30 mouse cellular contexts compared by ENCODE assay signal in the genomic region with DNA sequence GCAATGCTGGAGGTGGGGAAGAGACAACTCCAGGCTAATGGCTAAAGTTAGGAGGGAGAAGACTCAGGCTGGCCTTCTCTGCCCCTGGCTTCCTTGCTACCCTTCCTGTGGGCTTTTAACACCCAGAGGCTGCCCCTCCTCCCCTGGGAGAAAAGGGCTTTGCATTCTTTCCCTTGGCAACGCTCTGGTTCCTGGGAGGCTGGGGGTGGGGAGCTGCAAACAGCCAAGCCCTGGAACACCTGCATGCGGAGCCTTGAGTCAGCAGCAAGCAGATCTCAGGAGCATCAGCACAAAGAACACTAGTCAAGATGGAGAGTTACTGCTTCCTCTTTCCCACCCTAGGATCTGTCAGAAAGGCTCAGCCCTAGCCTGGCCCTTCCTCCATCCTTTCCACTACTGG. TPM values are rescaled to one million over a fixed set of nuclear protein-coding genes. Genes with fewer than 3 reads are reported as not detected.
DNase-seq lines count a peak whose midpoint lies in the region; ATAC-seq and TF ChIP-seq lines count a peak whose summit lies in the region.
"Had no signal": no experiment of that assay in that cellular context is flagged by ENCODE, and none has a peak within 500 bp of the region (broad histone marks: within the 10 kb centered on the region; RNA-seq: fewer than 3 reads in every experiment).

No protein-coding gene starts in this region.

- no peak for ATAC-seq in forebrain, embryonic 11.5 days (replicated peaks; ENCODE audit: low FRiP score)
- no peak for ATAC-seq in midbrain, postnatal 0 days (ENCODE audit: low FRiP score)
- ATAC-seq in granulocyte monocyte progenitor cell, adult 5-6 weeks (replicated peaks; ENCODE audit: poor library complexity, severe bottlenecking): no peak
- ATAC-seq: forebrain, embryonic 16.5 days; intestine, postnatal 0 days had no signal

- no peaks in the 10 kb centered on the region for H3K36me3 ChIP-seq in forebrain, embryonic 10.5 days (replicated peaks)
- no peaks in the 10 kb centered on the region for H3K36me3 ChIP-seq in forebrain, embryonic 11.5 days (ENCODE audit: control insufficient read depth, insufficient read depth, low read length)
- no peaks in the 10 kb centered on the region for H3K36me3 ChIP-seq in midbrain, embryonic 10.5 days
- no peaks in the 10 kb centered on the region for H3K36me3 ChIP-seq in midbrain, postnatal 0 days (ENCODE audit: insufficient read depth, low read length)
- H3K36me3 ChIP-seq: hindbrain, embryonic 13.5 days; limb, embryonic 12.5 days; liver, embryonic 15.5 days; lung, embryonic 15.5 days had no signal

- H3K9me3 ChIP-seq in forebrain, embryonic 10.5 days: no peaks in the 10 kb centered on the region
- H3K9me3 ChIP-seq in forebrain, embryonic 11.5 days (ENCODE audit: control insufficient read depth, low read length): no peaks in the 10 kb centered on the region
- H3K9me3 ChIP-seq in midbrain, embryonic 10.5 days (replicated peaks): no peaks in the 10 kb centered on the region
- no peaks in the 10 kb centered on the region for H3K9me3 ChIP-seq in midbrain, postnatal 0 days (ENCODE audit: low read length)
- H3K9me3 ChIP-seq: hindbrain, embryonic 13.5 days; limb, embryonic 12.5 days; liver, embryonic 15.5 days; lung, embryonic 15.5 days had no signal

- 4% methylated on average over 2 of the region's 2 CpGs for WGBS in forebrain, embryonic 10.5 days
- WGBS in forebrain, embryonic 11.5 days: 12% methylated on average over 2 of the region's 2 CpGs
- 8% methylated on average over 2 of the region's 2 CpGs for WGBS in midbrain, embryonic 10.5 days
- WGBS in midbrain, postnatal 0 days: 19% methylated on average over 2 of the region's 2 CpGs

- peaks cover 50% of the 10 kb centered on the region for H3K4me1 ChIP-seq in forebrain, embryonic 10.5 days
- no peaks in the 10 kb centered on the region for H3K4me1 ChIP-seq in forebrain, embryonic 11.5 days (replicated peaks; ENCODE audit: control insufficient read depth, insufficient read depth, low read length)
- peaks cover 52% of the 10 kb centered on the region for H3K4me1 ChIP-seq in midbrain, embryonic 10.5 days
- peaks cover 3% of the 10 kb centered on the region for H3K4me1 ChIP-seq in midbrain, postnatal 0 days (ENCODE audit: insufficient read depth, low read length)
- H3K4me1 ChIP-seq: liver, embryonic 15.5 days had no signal

- H3K9ac ChIP-seq in forebrain, embryonic 11.5 days (ENCODE audit: low read length): no peak overlapping the region
- no peak overlapping the region for H3K9ac ChIP-seq in midbrain, postnatal 0 days (replicated peaks; ENCODE audit: low read length, poor library complexity, severe bottlenecking)
- H3K9ac ChIP-seq: hindbrain, embryonic 13.5 days; limb, embryonic 12.5 days; liver, embryonic 15.5 days; lung, embryonic 15.5 days had no signal

- H3K27ac ChIP-seq in forebrain, embryonic 10.5 days: peak overlapping the region; percentile 66
- H3K27ac ChIP-seq in forebrain, embryonic 11.5 days (ENCODE audit: low read depth, low read length): no peak overlapping the region
- peak overlapping the region; percentile 78 for H3K27ac ChIP-seq in midbrain, embryonic 10.5 days (replicated peaks)
- H3K27ac ChIP-seq in midbrain, postnatal 0 days (ENCODE audit: low read depth, low read length): no peak overlapping the region
- H3K27ac ChIP-seq: hindbrain, embryonic 13.5 days; limb, embryonic 12.5 days; liver, embryonic 15.5 days; lung, embryonic 15.5 days had no signal

- TF ChIP-seq CTCF in midbrain, postnatal 0 days (IDR thresholded peaks at IDR 0.05): no peak

- H3K4me2 ChIP-seq in forebrain, embryonic 11.5 days (ENCODE audit: low read depth, low read length, severe bottlenecking): no peak overlapping the region
- H3K4me2 ChIP-seq in midbrain, postnatal 0 days (ENCODE audit: low read depth, low read length, poor library complexity, severe bottlenecking): no peak overlapping the region
- H3K4me2 ChIP-seq: heart, embryonic 11.5 days; hindbrain, embryonic 13.5 days; limb, embryonic 12.5 days; liver, embryonic 15.5 days; lung, embryonic 15.5 days had no signal

- H3K4me3 ChIP-seq in forebrain, embryonic 10.5 days: no peak overlapping the region
- H3K4me3 ChIP-seq in forebrain, embryonic 11.5 days (ENCODE audit: low read depth, low read length): no peak overlapping the region
- H3K4me3 ChIP-seq in midbrain, embryonic 10.5 days: no peak overlapping the region
- no peak overlapping the region for H3K4me3 ChIP-seq in midbrain, postnatal 0 days (ENCODE audit: low read depth, low read length)
- H3K4me3 ChIP-seq: hindbrain, embryonic 13.5 days; limb, embryonic 12.5 days; liver, embryonic 15.5 days; lung, embryonic 15.5 days had no signal

- 0 out of 2 replicates have a peak, but pooled peaks cover 11% of the 10 kb centered on the region for H3K27me3 ChIP-seq in forebrain, embryonic 10.5 days (ENCODE audit: poor library complexity, severe bottlenecking)
- H3K27me3 ChIP-seq in forebrain, embryonic 11.5 days (ENCODE audit: control insufficient read depth, insufficient read depth, low read length): no peaks in the 10 kb centered on the region
- H3K27me3 ChIP-seq in midbrain, embryonic 10.5 days (ENCODE audit: low read depth, poor library complexity, severe bottlenecking): no peaks in the 10 kb centered on the region; the same call in 1 of the 2 replicates
- H3K27me3 ChIP-seq in midbrain, postnatal 0 days (ENCODE audit: insufficient read depth, low read length): no peaks in the 10 kb centered on the region
- H3K27me3 ChIP-seq: hindbrain, embryonic 13.5 days had no signal

- DNase-seq in forebrain, embryonic 10.5 days (ENCODE audit: extremely low spot score, low spot score): peak; percentile 21
- DNase-seq in forebrain, embryonic 11.5 days (ENCODE audit: low spot score): no peak
- peak; percentile 37 for DNase-seq in midbrain, embryonic 10.5 days (ENCODE audit: low spot score)
- DNase-seq in midbrain, postnatal 0 days (ENCODE audit: low spot score): no peak
- peak; percentile 68 for DNase-seq in brain, adult 2 months (ENCODE audit: low read depth, low spot score)
- DNase-seq in embryo, embryonic 9.5 days (ENCODE audit: extremely low spot score): peak; percentile 18
- no peak for DNase-seq in heart, adult 18-20 months
- DNase-seq: adrenal gland, postnatal 14 days; cerebellum, adult 2 months; cerebellum, postnatal 14 days; gastrocnemius, postnatal 14 days; heart, adult 11 months; heart, postnatal 36 days; kidney, postnatal 14 days; layer of hippocampus, adult 9-11 months; retina, postnatal 1 day; thymus, adult 2 months; thymus, postnatal 36 days had no signal

RNA-seq across cellular contexts. Expression of gene Fam163b, which starts 7.2 kb away (rescaled TPM):
- 0.05 and 0.16 TPM in 2 replicates for polyA plus RNA-seq in forebrain, embryonic 10.5 days (2016; fragmentation: Nextera tagmentation; extraction: Ambion mirVana)
- polyA plus RNA-seq in forebrain, embryonic 11.5 days (2014; fragmentation: Nextera tagmentation; extraction: Ambion mirVana): 0.09 TPM in 1 of 2 replicates, not detected in the other
- 0.06 and 0.22 TPM in 2 replicates for polyA plus RNA-seq in midbrain, embryonic 10.5 days (2016; fragmentation: Nextera tagmentation; extraction: Ambion mirVana)
- 4.9 and 8.4 TPM in 2 replicates for total RNA-seq in midbrain, postnatal 0 days (2014; rRNA removed)
- 13.0 and 13.9 TPM in 2 replicates for polyA plus RNA-seq in midbrain, postnatal 0 days (2015; fragmentation: Nextera tagmentation; extraction: Ambion mirVana)
- not detected in 2 replicates for total RNA-seq in granulocyte monocyte progenitor cell, adult 5-6 weeks (2014; fragmentation: Nextera tagmentation)
- not detected in 2 replicates for total RNA-seq in granulocyte monocyte progenitor cell, adult 5-6 weeks (2017)
- under 1 TPM; 0.37 to 0.39 TPM for total RNA-seq in heart, adult 18-20 months (2021)
- total RNA-seq: liver, adult 2 months; megakaryocyte, adult 5-6 weeks; MEL had no signal
- polyA plus RNA-seq: kidney, embryonic 14.5 days; liver, adult 2 months; liver, embryonic 15.5 days had no signal

RNA-seq across cellular contexts. Expression of gene Dbh, which starts 15.6 kb away (rescaled TPM):
- not detected in 2 replicates for polyA plus RNA-seq in forebrain, embryonic 10.5 days (2016; fragmentation: Nextera tagmentation; extraction: Ambion mirVana)
- not detected in 2 replicates for polyA plus RNA-seq in forebrain, embryonic 11.5 days (2014; fragmentation: Nextera tagmentation; extraction: Ambion mirVana)
- 1.1 TPM in 2 replicates for polyA plus RNA-seq in midbrain, embryonic 10.5 days (2016; fragmentation: Nextera tagmentation; extraction: Ambion mirVana)
- total RNA-seq in midbrain, postnatal 0 days (2014; rRNA removed): 4.2 and 12.3 TPM in 2 replicates
- 0.21 and 0.45 TPM in 2 replicates for polyA plus RNA-seq in midbrain, postnatal 0 days (2015; fragmentation: Nextera tagmentation; extraction: Ambion mirVana)
- not detected in 2 replicates for total RNA-seq in granulocyte monocyte progenitor cell, adult 5-6 weeks (2014; fragmentation: Nextera tagmentation)
- total RNA-seq in granulocyte monocyte progenitor cell, adult 5-6 weeks (2017): not detected in 2 replicates
- 1 to 10 TPM; 1.6 to 1.7 TPM for total RNA-seq in heart, adult 18-20 months (2021)
- total RNA-seq: megakaryocyte, adult 5-6 weeks; MEL had no signal
- polyA plus RNA-seq: forebrain, embryonic 16.5 days; kidney, embryonic 14.5 days; liver, adult 2 months had no signal

Comparison
In these comparisons a context has a peak if more than half of its experiments do, and no peak if none do; other contexts are left out.
1. DNase-seq: peak in forebrain, embryonic 10.5 days (single experiment), midbrain, embryonic 10.5 days (single experiment), brain, adult 2 months (single experiment) and embryo, embryonic 9.5 days (single experiment); none in forebrain, embryonic 11.5 days (single experiment), midbrain, postnatal 0 days (single experiment) and heart, adult 18-20 months (0 of 2).
2. H3K27ac ChIP-seq: peak in forebrain, embryonic 10.5 days (single experiment) and midbrain, embryonic 10.5 days (single experiment); none in forebrain, embryonic 11.5 days (single experiment) and midbrain, postnatal 0 days (single experiment).
3. RNA of gene Fam163b, which starts 7.2 kb away (polyA plus RNA-seq): 13.0 to 13.9 TPM in midbrain, postnatal 0 days; 0.09 TPM in forebrain, embryonic 11.5 days, 0.06 to 0.22 TPM in midbrain, embryonic 10.5 days and 0.05 to 0.16 TPM in forebrain, embryonic 10.5 days; every median in the first group is over 10 times any median in the second.